Mouse (Mus musculus) skeletal muscle tissue, adult 2 months (tissue): ENCODE results near the gene Spata1.
"Not testable (repeated sequence)": the region's sequence is repeated elsewhere in the genome, so short reads cannot be mapped to it uniquely, and the experiment has no call there.

Experiments
- DNase-seq: peaks from one replicate; pipeline ENCODE4 v3.0.0-alpha.2; 2012; ENCODE audit warnings: low read depth, low spot score

Spata1 gene

GRCm38 (mm10) chr3:146451375-146451774 is 48.2 kb downstream of the Spata1 start:
- DNase-seq = no peak

GRCm38 (mm10) chr3:146450371-146450841 is 49.1 kb downstream of the Spata1 start:
- DNase-seq = peak; percentile 83

GRCm38 (mm10) chr3:146449745-146450250 is 49.8 kb downstream of the Spata1 start, which contains the start of gene Ctbs:
Ctbs (plus strand) TSS chr3:146449795.
- no peak for DNase-seq

- no peak for DNase-seq
Observed at GRCm38 (mm10) chr3:146448969-146449368, 50.6 kb downstream of the Spata1 start.

- no peak for DNase-seq
Observed at GRCm38 (mm10) chr3:146448372-146448771, 51.2 kb downstream of the Spata1 start.

- no peak for DNase-seq
Observed at GRCm38 (mm10) chr3:146447598-146447997, 52.0 kb downstream of the Spata1 start.

- DNase-seq = no peak
Observed at GRCm38 (mm10) chr3:146447156-146447555, 52.4 kb downstream of the Spata1 start.

GRCm38 (mm10) chr3:146444880-146445279 is 54.7 kb downstream of the Spata1 start:
- no peak for DNase-seq

- no peak for DNase-seq
Observed at GRCm38 (mm10) chr3:146443380-146443779, 56.2 kb downstream of the Spata1 start.

GRCm38 (mm10) chr3:146442936-146443335 is 56.6 kb downstream of the Spata1 start:
- no peak for DNase-seq

GRCm38 (mm10) chr3:146442484-146442883 is 57.1 kb downstream of the Spata1 start:
- DNase-seq = no peak

GRCm38 (mm10) chr3:146440422-146440821 is 59.1 kb downstream of the Spata1 start:
- no peak for DNase-seq

GRCm38 (mm10) chr3:146440011-146440410 is 59.5 kb downstream of the Spata1 start:
- no peak for DNase-seq

- no peak for DNase-seq
Observed at GRCm38 (mm10) chr3:146436114-146436513, 63.4 kb downstream of the Spata1 start.

GRCm38 (mm10) chr3:146435533-146435932 is 64.0 kb downstream of the Spata1 start:
- DNase-seq = no peak

GRCm38 (mm10) chr3:146434686-146435085 is 64.9 kb downstream of the Spata1 start:
- DNase-seq = no peak

- DNase-seq = no peak
Observed at GRCm38 (mm10) chr3:146433681-146434350, 65.7 kb downstream of the Spata1 start.

- DNase-seq = not testable (repeated sequence)
Observed at GRCm38 (mm10) chr3:146433063-146433462, 66.5 kb downstream of the Spata1 start.

GRCm38 (mm10) chr3:146426489-146426888 is 73.1 kb downstream of the Spata1 start:
- DNase-seq = no peak

- no peak for DNase-seq
Observed at GRCm38 (mm10) chr3:146425902-146426301, 73.7 kb downstream of the Spata1 start.

GRCm38 (mm10) chr3:146424306-146424900 is 75.2 kb downstream of the Spata1 start:
- DNase-seq = no peak

GRCm38 (mm10) chr3:146423710-146424109 is 75.8 kb downstream of the Spata1 start:
- no peak for DNase-seq

- no peak for DNase-seq
Observed at GRCm38 (mm10) chr3:146421787-146422186, 77.8 kb downstream of the Spata1 start.
